Mouse (Mus musculus) E14TG2a.4 (cell line): Measurements from ENCODE around the gene Slc6a6.

Source experiments
- CTCF ChIP-seq: conservative IDR thresholded peaks from 2 replicates; pipeline ENCODE4 v1.5.1; 2014; ENCODE audit warnings: low read length
- NANOG ChIP-seq: IDR thresholded peaks from 2 replicates; pipeline ENCODE4 v1.6.1; 2014; ENCODE audit warnings: borderline replicate concordance, low read length, mixed read lengths

DNA sequence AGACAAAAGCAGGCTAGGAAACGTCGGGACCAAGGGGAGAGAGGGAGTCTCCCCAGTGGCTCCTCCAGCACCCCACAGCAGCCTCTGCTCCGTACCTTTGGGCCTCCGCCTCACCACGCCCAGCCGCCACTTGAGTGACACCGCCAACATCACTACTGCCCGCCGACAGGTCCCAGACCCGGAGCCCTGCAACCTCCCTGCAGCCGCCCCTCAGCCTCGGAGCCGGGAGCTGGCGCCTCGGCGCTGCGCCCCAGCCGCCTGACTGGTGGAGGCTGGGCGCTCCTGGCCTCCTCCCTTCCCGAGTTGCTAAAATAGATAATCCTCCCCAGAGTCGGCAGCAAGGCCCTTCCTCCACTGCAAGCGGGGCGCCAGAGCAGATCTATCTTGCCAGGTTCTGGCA lies 123.3 kb downstream of the Slc6a6 start:
- no peak for TF ChIP-seq CTCF
- TF ChIP-seq NANOG = no peak
